Mouse (Mus musculus) MEL (cell line): ENCODE results near the gene Col25a1. TPM values are rescaled to one million over a fixed set of nuclear protein-coding genes. Genes with fewer than 3 reads are reported as not detected.

ENCODE experiments used
- DNase-seq: peaks from one replicate; pipeline ENCODE4 v3.0.0; 2011; ENCODE audit warnings: low read depth, low spot score
- H3K27ac ChIP-seq: 2 replicates; pipeline ENCODE4 v1.5.1; 2012; ENCODE audit warnings: low read depth, mild to moderate bottlenecking, control low read depth, low read length, moderate library complexity; ENCODE audit not compliant: control insufficient read depth
- H3K27me3 ChIP-seq, 2 experiments: fragments of 150-350 bp in 1 of 2; sonication (generic) in 1 of 2; 2 replicates each; pipeline ENCODE4 v1.6.1; 2012; ENCODE audit warnings: low read length in 2 of 2, mild to moderate bottlenecking in 2 of 2, improper control_type of control experiment in 1 of 2, moderate library complexity in 1 of 2; ENCODE audit not compliant: insufficient read depth in 2 of 2, control insufficient read depth in 1 of 2
- H3K36me3 ChIP-seq, 2 experiments: 2 replicates each; pipeline ENCODE4 v1.6.1; 2012 to 2014; ENCODE audit warnings: low read length in 2 of 2, improper control_type of control experiment in 1 of 2, inconsistent platforms in 1 of 2, mild to moderate bottlenecking in 1 of 2; ENCODE audit not compliant: insufficient read depth in 2 of 2, control insufficient read depth in 1 of 2
- H3K4me1 ChIP-seq, 2 experiments: fragments of 150-350 bp in 1 of 2; sonication (generic) in 1 of 2; 2 replicates each; pipeline ENCODE4 v1.6.1; 2012; ENCODE audit warnings: low read length in 2 of 2, improper control_type of control experiment in 1 of 2, mild to moderate bottlenecking in 1 of 2; ENCODE audit not compliant: insufficient read depth in 2 of 2, control insufficient read depth in 1 of 2
- H3K4me3 ChIP-seq, 2 experiments: fragments of 150-350 bp in 1 of 2; sonication (generic) in 1 of 2; 2 replicates each; pipeline ENCODE4 v1.5.1; 2012; ENCODE audit warnings: low read depth in 2 of 2, low read length in 2 of 2, mild to moderate bottlenecking in 2 of 2, moderate library complexity in 2 of 2, control low read depth in 1 of 2, improper control_type of control experiment in 1 of 2; ENCODE audit not compliant: control insufficient read depth in 1 of 2, insufficient read depth in 1 of 2
- H3K79me2 ChIP-seq: 2 replicates; pipeline ENCODE4 v1.6.1; 2012; ENCODE audit warnings: mild to moderate bottlenecking, low read length, moderate library complexity; ENCODE audit not compliant: control insufficient read depth, poor library complexity, insufficient read depth
- H3K9ac ChIP-seq: 2 replicates; pipeline ENCODE4 v1.6.1; 2012; ENCODE audit warnings: low read depth, mild to moderate bottlenecking, control low read depth, low read length, moderate library complexity; ENCODE audit not compliant: control insufficient read depth, poor library complexity, severe bottlenecking
- H3K9me3 ChIP-seq: fragments of 150-350 bp; sonication (generic); replicated peaks from 2 replicates; pipeline ENCODE4 v1.6.1; 2012; ENCODE audit warnings: mild to moderate bottlenecking, low read length, improper control_type of control experiment, moderate library complexity; ENCODE audit not compliant: insufficient read depth
- CHD1 ChIP-seq: IDR thresholded peaks from 2 replicates; pipeline ENCODE4 v1.6.1; 2012; ENCODE audit warnings: low read depth, mild to moderate bottlenecking, inconsistent platforms, low read length, improper control_type of control experiment
- CTCF ChIP-seq, 3 experiments: IDR thresholded peaks in 2 of 3; conservative IDR thresholded peaks in 1 of 3; 2 replicates each; pipeline ENCODE4 v1.5.1; 2011 to 2012; ENCODE audit warnings: low read length in 3 of 3, low read depth in 2 of 3, mild to moderate bottlenecking in 2 of 3, improper control_type of control experiment in 1 of 3, inconsistent platforms in 1 of 3, mixed read lengths in 1 of 3, moderate library complexity in 1 of 3; ENCODE audit not compliant: control insufficient read depth in 1 of 3, insufficient read depth in 1 of 3, poor library complexity in 1 of 3, severe bottlenecking in 1 of 3
- ELF1 ChIP-seq: IDR thresholded peaks from 2 replicates; pipeline ENCODE4 v1.6.1; 2014; ENCODE audit warnings: low read depth, mild to moderate bottlenecking, inconsistent platforms, low read length, improper control_type of control experiment, moderate library complexity
- GABPA ChIP-seq: IDR thresholded peaks from 2 replicates; pipeline ENCODE4 v1.6.1; 2012; ENCODE audit warnings: low read depth, mild to moderate bottlenecking, inconsistent platforms, low read length, improper control_type of control experiment, moderate library complexity
- GATA1 ChIP-seq: IDR thresholded peaks from 2 replicates; pipeline ENCODE4 v1.6.1; 2011; ENCODE audit warnings: low read depth, low read length, improper control_type of control experiment
- MAX ChIP-seq: IDR thresholded peaks from 2 replicates; pipeline ENCODE4 v1.6.1; 2011; ENCODE audit warnings: low read length, improper control_type of control experiment
- MXI1 ChIP-seq: IDR thresholded peaks from 2 replicates; pipeline ENCODE4 v1.6.1; 2011; ENCODE audit warnings: mild to moderate bottlenecking, low read depth, low read length, improper control_type of control experiment
- NELFE ChIP-seq: IDR thresholded peaks from 2 replicates; pipeline ENCODE4 v1.6.1; 2011; ENCODE audit warnings: low read depth, low read length, improper control_type of control experiment
- NRF1 ChIP-seq: IDR thresholded peaks from 2 replicates; pipeline ENCODE4 v1.6.1; 2014; ENCODE audit warnings: low read depth, mild to moderate bottlenecking, inconsistent platforms, low read length, improper control_type of control experiment, moderate library complexity; ENCODE audit not compliant: poor library complexity, insufficient read depth, severe bottlenecking
- POLR2A ChIP-seq, 2 experiments: IDR thresholded peaks; 2 replicates each; pipeline ENCODE4 v1.6.1; 2011 to 2012; ENCODE audit warnings: low read length in 2 of 2, mild to moderate bottlenecking in 2 of 2, control low read depth in 1 of 2, improper control_type of control experiment in 1 of 2, low read depth in 1 of 2, moderate library complexity in 1 of 2; ENCODE audit not compliant: control insufficient read depth in 1 of 2, insufficient read depth in 1 of 2, poor library complexity in 1 of 2
- POLR2AphosphoS2 ChIP-seq: IDR thresholded peaks from 2 replicates; pipeline ENCODE4 v1.6.1; 2011; ENCODE audit warnings: low read length, improper control_type of control experiment
- RAD21 ChIP-seq: IDR thresholded peaks from 2 replicates; pipeline ENCODE4 v1.6.1; 2011; ENCODE audit warnings: mild to moderate bottlenecking, low read depth, low read length, improper control_type of control experiment
- SIN3A ChIP-seq: IDR thresholded peaks from 2 replicates; pipeline ENCODE4 v1.6.1; 2012; ENCODE audit warnings: low read length, improper control_type of control experiment, inconsistent platforms
- SMC3 ChIP-seq: IDR thresholded peaks from 2 replicates; pipeline ENCODE4 v1.6.1; 2011; ENCODE audit warnings: low read depth, low read length, improper control_type of control experiment
- TBP ChIP-seq: IDR thresholded peaks from 2 replicates; pipeline ENCODE4 v1.8.0; 2011; ENCODE audit warnings: low read depth, low read length, improper control_type of control experiment
- TCF12 ChIP-seq: IDR thresholded peaks from 2 replicates; pipeline ENCODE4 v1.6.1; 2014; ENCODE audit warnings: low read depth, mild to moderate bottlenecking, inconsistent platforms, low read length, improper control_type of control experiment, moderate library complexity
- UBTF ChIP-seq: IDR thresholded peaks from 2 replicates; pipeline ENCODE4 v1.6.1; 2012; ENCODE audit warnings: low read depth, mild to moderate bottlenecking, inconsistent platforms, low read length, improper control_type of control experiment, moderate library complexity, borderline replicate concordance; ENCODE audit not compliant: insufficient read depth
- USF1 ChIP-seq: IDR thresholded peaks from 2 replicates; pipeline ENCODE4 v1.6.1; 2014; ENCODE audit warnings: low read depth, mild to moderate bottlenecking, inconsistent platforms, low read length, improper control_type of control experiment, moderate library complexity
- ZKSCAN1 ChIP-seq: IDR thresholded peaks from 2 replicates; pipeline ENCODE4 v1.6.1; 2012; ENCODE audit warnings: low read depth, mild to moderate bottlenecking, inconsistent platforms, low read length, improper control_type of control experiment, moderate library complexity
- ZMIZ1 ChIP-seq: IDR thresholded peaks from 2 replicates; pipeline ENCODE4 v1.6.1; 2012; ENCODE audit warnings: low read depth, mild to moderate bottlenecking, inconsistent platforms, low read length, improper control_type of control experiment, moderate library complexity
- ZNF384 ChIP-seq: IDR thresholded peaks from 2 replicates; pipeline ENCODE4 v1.6.1; 2012; ENCODE audit warnings: low read depth, mild to moderate bottlenecking, inconsistent platforms, low read length, improper control_type of control experiment
- polyA plus RNA-seq, 2 experiments: library from polyadenylated mRNA; stranded (reverse) in 1 of 2; unstranded in 1 of 2; fragments of >175 nt in 1 of 2; fragments of >200 nt in 1 of 2; gene quantifications; 2 replicates each; pipeline versions ENCODE4 v1.2.1 to v1.2.4; 2012; ENCODE audit warnings: low replicate concordance in 2 of 2, low read depth in 1 of 2; ENCODE audit not compliant: insufficient read length in 2 of 2, insufficient read depth in 1 of 2, missing spikeins in 1 of 2
- total RNA-seq: library from RNA; depleted of rRNA; stranded (reverse); fragments of 300-350 nt; gene quantifications from 2 replicates; pipeline ENCODE4 v1.2.3, GENCODE M21; 2012

Col25a1 gene
- total and polyA plus RNA-seq, 3 experiments: not detected

- Histone ChIP-seq H3K27me3 (no peaks in the 10 kb centered on the region), H3K4me1 (no peaks in the 10 kb centered on the region), H3K79me2 (no peaks in the 10 kb centered on the region), H3K9me3 (no peaks in the 10 kb centered on the region), H3K4me3 (no peak overlapping the region), H3K36me3 (no peaks in the 10 kb centered on the region), H3K27ac (no peak overlapping the region), H3K9ac (no peak overlapping the region)
- no peak for DNase-seq
- TF ChIP-seq MAX: no peak
- TF ChIP-seq TBP: no peak
- no peak for TF ChIP-seq RAD21
- no peak for TF ChIP-seq ZNF384
- no peak for TF ChIP-seq POLR2A (IDR thresholded peaks at IDR 0.05; ENCODE audit: control insufficient read depth in 1 of 2, insufficient read depth in 1 of 2, low read depth in 1 of 2, low read length in 2 of 2, poor library complexity in 1 of 2)
- TF ChIP-seq GATA1: no peak
- TF ChIP-seq CTCF (IDR thresholded peaks at IDR 0.05 in 2 of 3, conservative IDR thresholded peaks at IDR 0.05 in 1 of 3; ENCODE audit: control insufficient read depth in 1 of 3, insufficient read depth in 1 of 3, low read depth in 2 of 3, low read length in 3 of 3, poor library complexity in 1 of 3, severe bottlenecking in 1 of 3): no peak
- TF ChIP-seq UBTF: no peak
- no peak for TF ChIP-seq ELF1
- TF ChIP-seq ZKSCAN1: no peak
- TF ChIP-seq ZMIZ1: no peak
- TF ChIP-seq SMC3: no peak
- TF ChIP-seq NRF1: no peak
- TF ChIP-seq NELFE: no peak
- TF ChIP-seq CHD1: no peak
Measured at GRCm38 (mm10) chr3:130260316-130260715, 129.0 kb downstream of the Col25a1 start.

DNA sequence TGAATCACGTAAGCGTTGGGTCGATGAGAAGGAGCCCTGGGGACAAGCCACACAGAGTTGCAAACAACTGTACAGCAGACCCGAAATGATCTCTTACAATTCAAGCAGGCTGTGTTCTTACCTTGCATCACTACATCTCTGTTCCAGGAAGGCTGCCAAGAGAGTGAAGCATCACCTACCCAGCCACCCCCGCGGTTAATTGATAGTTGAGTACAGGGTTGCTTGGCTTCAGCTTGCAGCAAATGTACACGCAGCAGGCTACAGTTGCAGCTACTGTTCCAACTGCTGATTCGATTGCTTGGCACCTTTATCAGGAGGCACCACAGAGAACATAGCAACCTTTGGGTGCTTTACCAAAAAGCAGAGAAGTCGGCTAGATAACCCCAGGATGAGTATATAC is 133.8 kb downstream of the Col25a1 start:
- no peak for DNase-seq
- H3K79me2 ChIP-seq: no peaks in the 10 kb centered on the region
- no peak overlapping the region for H3K27ac ChIP-seq
- no peaks in the 10 kb centered on the region for H3K36me3 ChIP-seq
- no peaks in the 10 kb centered on the region for H3K27me3 ChIP-seq
- H3K9me3 ChIP-seq: no peaks in the 10 kb centered on the region
- H3K4me1 ChIP-seq: no peaks in the 10 kb centered on the region
- no peak overlapping the region for H3K9ac ChIP-seq
- no peak for TF ChIP-seq CHD1
- TF ChIP-seq MXI1: no peak
- TF ChIP-seq ELF1: no peak
- no peak for TF ChIP-seq GABPA
- TF ChIP-seq POLR2AphosphoS2: no peak
- no peak for TF ChIP-seq SIN3A
- no peak for TF ChIP-seq USF1
- no peak for TF ChIP-seq ZNF384
- TF ChIP-seq TCF12: no peak
- no peak overlapping the region for H3K4me3 ChIP-seq
